Mouse (Mus musculus) liver, postnatal 0 days (tissue): ENCODE data around the gene Zfp618. TPM values are rescaled to one million over a fixed set of nuclear protein-coding genes. Genes with fewer than 3 reads are reported as not detected.

ENCODE experiments used
- ATAC-seq: fragments of 200-750 bp; cut with Nextera tagmentation; 2 replicates; pipeline ENCODE4 v1.8.0; 2017; ENCODE audit warnings: mild to moderate bottlenecking, moderate library complexity
- DNase-seq: peaks from one replicate; pipeline ENCODE4 v3.0.0-alpha.2; 2016
- H3K27ac ChIP-seq: fragments of 300-500 bp; sonication (generic); 2 replicates; pipeline ENCODE4 v1.5.1; 2014; ENCODE audit warnings: antibody characterized with exemption, moderate library complexity, mild to moderate bottlenecking, low read depth
- H3K27me3 ChIP-seq: fragments of 300-500 bp; sonication (generic); 2 replicates; pipeline ENCODE4 v1.6.1; 2014; ENCODE audit warnings: low read length, control low read depth, mixed read lengths; ENCODE audit not compliant: insufficient read depth
- H3K36me3 ChIP-seq: fragments of 300-500 bp; sonication (generic); replicated peaks from 2 replicates; pipeline ENCODE4 v1.6.1; 2014; ENCODE audit warnings: mild to moderate bottlenecking, control low read depth, low read length, moderate library complexity, mixed read lengths; ENCODE audit not compliant: insufficient read depth
- H3K4me1 ChIP-seq: fragments of 300-500 bp; sonication (generic); 2 replicates; pipeline ENCODE4 v1.6.1; 2014; ENCODE audit warnings: antibody characterized with exemption, mild to moderate bottlenecking, control low read depth; ENCODE audit not compliant: insufficient read depth
- H3K4me2 ChIP-seq: fragments of 300-500 bp; sonication (generic); 2 replicates; pipeline ENCODE4 v1.6.1; 2014; ENCODE audit warnings: low read depth, mild to moderate bottlenecking, low read length, moderate library complexity, mixed read lengths
- H3K4me3 ChIP-seq: fragments of 300-500 bp; sonication (generic); 2 replicates; pipeline ENCODE4 v1.5.1; 2014; ENCODE audit warnings: low read depth, low read length
- H3K9ac ChIP-seq: fragments of 300-500 bp; sonication (generic); replicated peaks from 2 replicates; pipeline ENCODE4 v1.6.1; 2014; ENCODE audit warnings: mild to moderate bottlenecking, moderate library complexity
- H3K9me3 ChIP-seq: fragments of 300-500 bp; sonication (generic); 2 replicates; pipeline ENCODE4 v1.6.1; 2016; ENCODE audit warnings: mild to moderate bottlenecking, control low read depth, low read length, mixed read lengths
- CTCF ChIP-seq: sonication (generic); IDR thresholded peaks from 2 replicates; pipeline ENCODE4 v1.5.1; 2016; ENCODE audit warnings: antibody characterized with exemption, low read depth
- EP300 ChIP-seq: IDR thresholded peaks from 2 replicates; pipeline ENCODE4 v1.6.1; 2016; ENCODE audit warnings: antibody characterized with exemption, low read depth, mild to moderate bottlenecking
- WGBS: fragments of 180-500 bp; shearing (Covaris S2); extraction: QIAGEN DNeasy Blood & Tissue Kit; methylation state at CpG from one replicate; pipeline ENCODE4 v1.1.7; 2014; ENCODE audit not compliant: insufficient replicate concordance; 5-methylcytosine and 5-hydroxymethylcytosine counted together
- polyA plus RNA-seq: library from polyadenylated mRNA; unstranded; fragments of >200 nt; fragmentation: Nextera tagmentation; extraction: Ambion mirVana; gene quantifications from 2 replicates; pipeline ENCODE4 v1.2.1, GENCODE M21; 2015

Gene Zfp618
- polyA plus RNA-seq, 1 experiment from 2014 or later, result 4.5 TPM

DNA sequence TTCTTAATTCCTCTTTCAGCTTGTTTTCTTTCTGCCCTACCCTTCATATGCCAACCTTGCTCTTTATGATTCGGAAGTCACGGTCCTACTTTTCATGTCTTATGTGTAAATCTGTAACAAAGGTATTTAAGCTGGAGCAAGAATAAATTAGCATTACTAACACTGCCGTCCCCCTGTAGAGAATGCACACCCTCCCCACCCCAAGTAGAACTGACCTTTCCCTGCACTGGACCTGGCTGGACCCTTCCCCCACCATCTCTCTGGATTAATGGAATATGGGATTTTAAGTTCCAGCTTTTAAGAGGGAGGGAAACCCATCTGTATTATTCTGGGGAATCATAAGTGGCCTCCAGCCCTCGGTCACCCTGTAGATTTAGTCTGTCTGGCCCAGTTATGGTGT lies 65.9 kb downstream of the Zfp618 start:
- ATAC-seq (no peak), DNase-seq (no peak)
- no peaks in the 10 kb centered on the region for H3K9me3 ChIP-seq
- no peak overlapping the region for H3K4me3 ChIP-seq
- no peaks in the 10 kb centered on the region for H3K36me3 ChIP-seq
- H3K4me2 ChIP-seq, result no peak overlapping the region
- TF ChIP-seq CTCF (no peak), EP300 (no peak)
- H3K27me3 ChIP-seq, result no peaks in the 10 kb centered on the region
- no peak overlapping the region for H3K27ac ChIP-seq
- H3K4me1 ChIP-seq, result no peaks in the 10 kb centered on the region
- 78% methylated on average over 4 of the region's 4 CpGs for WGBS
- no peak overlapping the region for H3K9ac ChIP-seq

DNA sequence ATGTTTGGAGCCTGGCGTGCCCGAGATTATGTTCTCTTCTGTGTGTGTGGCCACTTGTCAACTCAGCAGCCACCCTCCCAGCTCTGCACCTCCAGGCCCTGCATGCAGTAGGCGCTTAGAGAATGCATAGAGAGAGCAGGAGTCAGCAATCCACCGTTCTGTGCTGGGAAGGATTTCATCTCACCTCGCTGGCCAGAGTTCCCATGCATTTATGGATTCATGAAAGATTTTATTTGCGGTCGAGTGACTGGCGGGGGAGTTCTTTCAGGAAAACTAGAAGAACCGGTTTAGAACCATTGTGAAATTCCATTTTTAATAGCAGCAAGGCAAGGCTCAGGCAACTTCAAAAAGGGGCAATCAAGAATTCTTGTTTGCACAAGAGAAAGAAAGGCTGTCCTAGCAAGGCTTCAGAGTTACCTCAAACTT lies 67.2 kb downstream of the Zfp618 start:
- H3K9ac ChIP-seq, result no peak overlapping the region
- no peaks in the 10 kb centered on the region for H3K27me3 ChIP-seq
- no peaks in the 10 kb centered on the region for H3K36me3 ChIP-seq
- H3K4me2 ChIP-seq, result no peak overlapping the region
- ATAC-seq (no peak), DNase-seq (no peak)
- H3K4me3 ChIP-seq, result no peak overlapping the region
- no peak overlapping the region for H3K27ac ChIP-seq
- TF ChIP-seq CTCF, result no peak
- no peak for TF ChIP-seq EP300
- H3K4me1 ChIP-seq, result peaks cover 4% of the 10 kb centered on the region; the same call in 1 of the 2 replicates
- 70% methylated on average over 9 of the region's 9 CpGs for WGBS
- H3K9me3 ChIP-seq, result no peaks in the 10 kb centered on the region

DNA sequence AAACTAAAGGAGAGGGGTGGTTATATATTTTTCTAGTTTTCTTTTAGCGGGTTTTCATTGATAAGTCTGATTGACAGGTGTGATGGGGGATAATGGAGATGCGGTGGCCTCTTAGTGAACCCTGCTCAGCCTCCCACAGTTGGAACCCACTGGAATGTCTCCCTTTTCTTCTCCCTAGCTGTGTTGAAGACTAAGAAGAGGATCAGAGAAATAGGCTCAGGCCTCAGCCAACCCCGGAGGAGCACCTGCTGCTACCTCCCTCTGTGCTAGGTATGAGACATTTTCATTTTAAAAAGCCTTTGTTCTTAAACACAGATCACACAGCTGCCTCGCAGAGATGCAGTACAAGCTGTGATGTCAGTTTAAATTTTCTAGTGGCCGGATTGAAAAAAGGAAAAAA lies 68.4 kb downstream of the Zfp618 start:
- Histone ChIP-seq H3K9me3 (no peaks in the 10 kb centered on the region), H3K4me1 (peaks cover 6% of the 10 kb centered on the region; the same call in 1 of the 2 replicates), H3K4me3 (no peak overlapping the region), H3K27ac (no peak overlapping the region), H3K27me3 (no peaks in the 10 kb centered on the region), H3K9ac (no peak overlapping the region), H3K4me2 (no peak overlapping the region), H3K36me3 (no peaks in the 10 kb centered on the region)
- 64% methylated on average over 5 of the region's 5 CpGs for WGBS
- TF ChIP-seq EP300 (no peak), CTCF (no peak)
- no peak for ATAC-seq
- no peak for DNase-seq

DNA sequence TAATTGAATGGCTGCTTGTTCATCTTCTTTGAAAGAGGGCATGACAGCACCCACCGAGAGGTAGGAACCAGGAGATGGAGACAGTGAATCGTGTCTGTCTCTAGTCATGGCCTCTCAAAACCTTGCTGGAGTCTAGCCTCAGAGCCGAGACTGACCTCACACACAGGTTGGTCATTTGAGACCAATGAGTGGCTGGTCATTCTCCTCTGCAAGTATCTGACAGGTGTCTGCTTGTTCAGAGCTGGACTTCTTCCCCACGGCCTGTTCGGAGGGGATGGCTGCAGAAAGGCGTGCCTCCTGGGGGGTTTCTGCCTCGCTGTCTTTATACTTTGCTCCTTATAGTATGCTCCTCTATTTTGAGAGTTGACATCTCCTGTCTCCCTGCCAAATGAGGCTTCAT lies 70.6 kb downstream of the Zfp618 start:
- Histone ChIP-seq H3K36me3 (no peaks in the 10 kb centered on the region; the same call in 1 of the 2 replicates), H3K9me3 (no peaks in the 10 kb centered on the region), H3K4me1 (peaks cover 6% of the 10 kb centered on the region; the same call in 1 of the 2 replicates), H3K9ac (no peak overlapping the region), H3K4me2 (no peak overlapping the region), H3K27ac (no peak overlapping the region), H3K27me3 (no peaks in the 10 kb centered on the region), H3K4me3 (no peak overlapping the region)
- TF ChIP-seq EP300, result no peak
- DNase-seq, result no peak
- 85% methylated on average over 7 of the region's 7 CpGs for WGBS
- ATAC-seq, result no peak

DNA sequence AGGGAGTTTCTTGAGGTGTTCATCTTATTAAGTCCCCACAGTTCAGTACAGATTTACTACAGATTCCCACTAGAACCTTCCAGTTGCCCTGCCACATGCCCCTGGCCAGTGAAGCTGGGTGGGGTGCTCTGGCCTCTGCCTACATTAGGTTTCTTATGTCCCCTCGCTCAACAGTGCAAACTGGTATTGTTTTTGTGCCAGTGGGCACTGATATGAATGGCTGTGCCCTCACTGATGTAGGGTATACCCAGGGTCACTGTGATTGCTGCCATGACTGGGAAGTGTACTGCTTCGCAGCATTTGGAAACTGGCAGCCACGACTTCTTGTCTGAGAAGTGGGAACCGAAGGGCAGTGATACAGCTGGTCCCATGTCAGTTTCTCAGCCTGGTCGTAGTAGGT lies 71.4 kb downstream of the Zfp618 start:
- 75% methylated on average over 5 of the region's 5 CpGs for WGBS
- H3K4me3 ChIP-seq, result no peak overlapping the region
- no peaks in the 10 kb centered on the region; the same call in 1 of the 2 replicates for H3K36me3 ChIP-seq
- DNase-seq (no peak), ATAC-seq (no peak)
- H3K27ac ChIP-seq, result no peak overlapping the region
- no peak for TF ChIP-seq EP300
- TF ChIP-seq CTCF, result no peak
- no peaks in the 10 kb centered on the region for H3K27me3 ChIP-seq
- no peaks in the 10 kb centered on the region for H3K9me3 ChIP-seq
- no peak overlapping the region for H3K9ac ChIP-seq
- peaks cover 6% of the 10 kb centered on the region; the same call in 1 of the 2 replicates for H3K4me1 ChIP-seq
- no peak overlapping the region for H3K4me2 ChIP-seq

DNA sequence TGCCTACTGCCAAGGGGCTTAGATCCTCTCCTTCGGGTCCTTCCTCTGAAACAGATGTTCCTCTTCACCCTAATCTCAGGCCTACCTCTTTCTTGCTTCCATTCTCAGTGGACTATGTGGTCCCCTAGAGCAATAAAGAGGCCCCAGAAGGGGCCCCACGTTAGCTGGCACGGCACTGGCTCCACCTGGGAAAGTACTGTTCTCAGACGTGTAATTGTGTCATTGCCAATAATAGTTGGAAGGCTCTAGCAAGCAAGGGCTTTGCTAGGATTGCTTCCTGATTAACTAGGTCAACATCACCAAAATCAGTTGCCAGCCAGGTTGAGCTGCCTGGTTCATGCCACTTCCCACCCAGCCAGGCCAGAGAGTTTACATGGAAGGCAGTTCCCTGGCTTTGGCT lies 72.2 kb downstream of the Zfp618 start:
- Histone ChIP-seq H3K27ac (no peak overlapping the region), H3K4me2 (no peak overlapping the region), H3K4me1 (peaks cover 6% of the 10 kb centered on the region; the same call in 1 of the 2 replicates), H3K27me3 (no peaks in the 10 kb centered on the region), H3K4me3 (no peak overlapping the region), H3K9ac (no peak overlapping the region), H3K9me3 (no peaks in the 10 kb centered on the region), H3K36me3 (no peaks in the 10 kb centered on the region; the same call in 1 of the 2 replicates)
- ATAC-seq, result no peak
- WGBS, result 83% methylated on average over 4 of the region's 4 CpGs
- DNase-seq, result no peak
- no peak for TF ChIP-seq EP300
- TF ChIP-seq CTCF, result no peak

DNA sequence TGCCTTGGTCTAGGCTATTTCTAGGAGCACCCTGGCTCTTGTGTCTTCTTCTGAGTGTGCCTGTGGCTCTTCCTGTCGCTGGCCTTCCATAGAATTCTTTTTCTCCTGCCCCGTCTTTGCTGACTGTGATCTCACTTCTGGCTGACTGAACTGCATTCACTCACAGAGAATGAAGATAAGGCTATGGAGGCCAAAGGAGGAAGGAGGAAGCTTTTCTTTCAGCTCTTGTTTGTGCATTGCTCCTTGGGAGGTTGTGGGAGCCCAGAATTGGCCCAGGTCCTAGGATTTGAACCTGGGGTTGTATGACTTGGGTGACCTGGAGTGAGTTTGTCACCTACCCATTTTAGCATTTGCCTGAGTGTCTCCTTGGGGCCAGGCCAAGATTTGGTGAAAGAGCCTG lies 72.9 kb downstream of the Zfp618 start:
- Histone ChIP-seq H3K4me1 (peaks cover 6% of the 10 kb centered on the region; the same call in 1 of the 2 replicates), H3K4me3 (no peak overlapping the region), H3K9ac (no peak overlapping the region), H3K4me2 (no peak overlapping the region), H3K27ac (no peak overlapping the region), H3K27me3 (no peaks in the 10 kb centered on the region), H3K36me3 (no peaks in the 10 kb centered on the region; the same call in 1 of the 2 replicates), H3K9me3 (no peaks in the 10 kb centered on the region)
- TF ChIP-seq CTCF (no peak), EP300 (no peak)
- DNase-seq, result no peak
- WGBS, result 52% methylated on average over 2 of the region's 2 CpGs
- no peak for ATAC-seq
